Mouse (Mus musculus) adipocyte (in vitro differentiated cells): Measurements from ENCODE around the gene Galm.
A peak's percentile ranks its signal among the peaks of the same experiment; 100 is the strongest.

Source experiments
- DNase-seq: peaks from one replicate; pipeline ENCODE4 v3.0.0-alpha.2; 2016; ENCODE audit warnings: low spot score

Gene Galm

GRCm38 (mm10) chr17:80127331-80128251 lies at the start of gene Galm:
Gene Galm, plus strand, starts transcription at chr17:80127471.
- DNase-seq: peak; percentile 90

DNA sequence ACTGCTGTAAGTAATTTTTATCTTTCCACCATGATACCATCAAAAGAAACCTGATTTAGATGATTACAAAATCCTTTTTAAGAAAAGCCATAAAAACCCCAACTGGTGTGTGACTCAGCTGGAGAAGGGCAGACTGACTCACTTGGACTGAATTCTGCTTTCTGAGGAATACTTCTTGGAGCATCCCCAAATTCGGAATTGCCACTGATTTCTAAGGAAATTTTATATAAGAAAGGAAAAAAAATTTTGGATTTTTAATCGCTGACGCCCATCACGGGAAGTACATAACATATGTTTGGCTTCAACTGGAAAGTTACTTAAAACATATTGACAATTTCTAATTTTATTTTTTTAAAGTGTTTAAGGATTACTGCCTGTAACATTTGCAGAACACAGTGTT lies 48.5 kb upstream of the Galm start:
- peak; percentile 63 for DNase-seq

DNA sequence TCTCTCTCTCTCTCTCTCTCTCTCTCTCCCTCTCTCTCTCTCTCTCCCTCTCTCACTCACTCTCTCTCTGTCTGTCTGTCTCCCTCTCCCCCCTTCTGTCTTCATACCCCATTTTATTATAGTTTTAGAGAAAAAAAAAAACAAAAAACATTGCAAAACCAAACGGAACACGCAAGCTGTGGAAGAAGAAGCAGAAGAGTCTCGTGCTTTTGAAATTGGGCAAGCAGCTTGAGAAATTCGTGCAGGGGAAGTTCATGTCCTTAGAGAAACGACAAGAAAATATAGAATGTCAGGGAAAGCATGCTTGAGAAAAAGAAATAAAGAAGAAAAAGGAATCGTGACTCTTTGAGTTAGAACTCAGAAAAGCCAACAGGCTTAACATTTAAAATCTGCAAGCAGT lies 44.0 kb upstream of the Galm start:
- DNase-seq: peak; percentile 51

- DNase-seq: no peak
Observed at GRCm38 (mm10) chr17:80084424-80084823, 42.8 kb upstream of the Galm start.

GRCm38 (mm10) chr17:80086591-80086990 lies 40.7 kb upstream of the Galm start:
- no peak for DNase-seq

DNA sequence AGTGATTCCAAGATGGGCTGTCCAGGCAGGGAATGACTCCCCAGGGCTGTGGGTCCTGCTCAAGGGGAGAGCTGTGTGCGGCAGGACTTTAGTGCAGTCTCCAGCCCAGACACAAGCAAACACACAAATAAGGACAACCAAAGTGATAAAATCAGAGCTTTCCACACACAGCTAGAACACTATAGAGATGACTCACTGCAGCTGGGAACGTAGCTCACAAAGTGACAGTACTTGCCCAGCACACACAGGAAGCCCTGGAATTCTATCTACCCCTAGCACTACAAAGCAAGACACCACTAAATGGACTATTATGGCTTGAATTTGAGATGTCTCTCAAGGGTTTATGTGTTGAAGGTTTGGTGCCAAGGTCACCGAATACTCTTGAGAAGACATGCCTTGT lies 39.1 kb upstream of the Galm start:
- DNase-seq: no peak

GRCm38 (mm10) chr17:80090551-80090950 lies 36.7 kb upstream of the Galm start:
- DNase-seq: no peak

GRCm38 (mm10) chr17:80091879-80092549 lies 35.3 kb upstream of the Galm start:
- DNase-seq: no peak

GRCm38 (mm10) chr17:80095254-80095899 lies 31.9 kb upstream of the Galm start:
- DNase-seq: no peak

- no peak for DNase-seq
Observed at GRCm38 (mm10) chr17:80096043-80096719, 31.1 kb upstream of the Galm start.

DNA sequence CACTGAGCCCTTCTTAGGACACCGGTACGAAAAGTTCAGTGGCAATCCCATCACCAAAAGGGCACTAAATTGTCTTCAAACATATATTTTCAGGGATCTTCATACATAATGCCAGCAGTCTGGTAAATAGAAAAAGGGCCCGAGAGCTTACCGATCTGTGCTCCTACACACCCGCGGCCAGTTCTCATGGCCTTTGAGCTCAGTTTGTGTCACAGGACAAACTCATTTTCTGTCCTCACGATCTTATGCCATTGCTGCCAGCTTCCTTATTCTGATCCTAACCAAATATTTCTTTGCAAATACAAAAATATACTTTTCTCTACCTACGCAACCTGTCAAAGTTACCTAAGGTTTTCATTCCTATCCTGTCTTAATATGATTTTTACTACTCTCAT lies 30.6 kb upstream of the Galm start:
- no peak for DNase-seq

DNA sequence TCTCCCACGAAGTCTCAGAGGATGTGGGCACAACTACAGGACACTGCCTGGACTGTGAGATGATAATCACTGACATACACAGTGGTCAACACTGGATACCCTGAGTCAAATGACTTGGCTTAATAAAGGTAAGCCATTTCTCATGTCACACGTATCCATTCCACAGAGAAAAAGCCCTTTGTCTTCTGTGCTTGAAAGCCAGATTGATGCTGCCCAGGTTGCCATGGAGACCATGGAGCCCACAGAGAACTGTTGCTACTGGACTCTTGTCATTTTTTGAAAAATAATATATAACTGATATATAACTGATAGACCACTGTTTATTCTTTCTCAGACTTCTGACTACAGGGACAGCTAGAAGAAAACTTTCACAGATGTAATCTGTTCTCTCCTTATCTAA lies 30.1 kb upstream of the Galm start:
- no peak for DNase-seq

DNA sequence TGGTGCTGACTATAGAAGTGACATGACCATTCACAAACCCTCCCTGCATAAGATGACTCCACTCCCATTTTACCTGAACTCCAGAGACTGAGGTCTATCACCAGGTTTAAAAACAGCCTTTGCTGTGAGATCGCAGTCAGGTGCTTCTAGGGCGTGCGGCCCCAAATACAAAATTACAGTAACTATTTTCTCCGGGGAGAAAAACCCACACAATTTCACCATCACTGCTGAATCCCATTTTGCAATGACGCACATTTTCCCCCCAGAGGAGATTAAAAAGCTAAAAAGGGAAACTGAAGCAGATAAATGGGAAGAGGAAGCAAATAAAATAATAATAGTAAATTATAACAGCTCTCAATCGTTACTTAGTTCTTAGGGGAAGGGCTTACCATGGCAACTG lies 27.4 kb upstream of the Galm start:
- no peak for DNase-seq

DNA sequence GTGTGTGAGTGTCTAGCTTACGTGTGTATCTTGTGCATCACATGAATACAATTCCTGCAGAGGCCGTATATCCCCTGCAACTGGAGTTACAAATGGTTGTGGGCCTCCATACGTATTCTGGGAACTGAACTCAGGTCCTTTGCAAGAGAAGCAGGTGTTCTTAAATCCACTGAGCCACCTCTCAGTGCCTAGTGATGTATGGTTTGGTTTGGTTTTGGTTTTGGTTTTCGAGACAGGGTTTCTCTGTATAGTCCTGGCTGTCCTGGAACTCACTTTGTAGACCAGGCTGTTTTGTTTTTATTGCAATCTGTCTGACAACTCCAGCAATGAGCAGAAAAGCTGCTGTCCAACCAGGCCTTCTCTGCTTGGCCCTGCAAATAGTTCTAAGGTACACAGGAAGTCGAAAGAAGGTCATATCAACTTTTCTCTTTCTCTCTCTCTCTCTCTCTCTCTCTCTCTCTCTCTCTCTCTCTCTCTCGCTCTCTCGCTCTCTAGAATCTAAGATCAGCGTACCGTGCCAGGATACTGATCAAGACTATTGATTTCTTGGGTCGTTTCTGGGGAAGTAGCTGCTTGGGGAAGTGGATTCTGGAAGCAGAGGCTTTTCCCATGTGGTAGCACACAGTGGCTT lies 21.8 kb upstream of the Galm start:
- DNase-seq: no peak

DNA sequence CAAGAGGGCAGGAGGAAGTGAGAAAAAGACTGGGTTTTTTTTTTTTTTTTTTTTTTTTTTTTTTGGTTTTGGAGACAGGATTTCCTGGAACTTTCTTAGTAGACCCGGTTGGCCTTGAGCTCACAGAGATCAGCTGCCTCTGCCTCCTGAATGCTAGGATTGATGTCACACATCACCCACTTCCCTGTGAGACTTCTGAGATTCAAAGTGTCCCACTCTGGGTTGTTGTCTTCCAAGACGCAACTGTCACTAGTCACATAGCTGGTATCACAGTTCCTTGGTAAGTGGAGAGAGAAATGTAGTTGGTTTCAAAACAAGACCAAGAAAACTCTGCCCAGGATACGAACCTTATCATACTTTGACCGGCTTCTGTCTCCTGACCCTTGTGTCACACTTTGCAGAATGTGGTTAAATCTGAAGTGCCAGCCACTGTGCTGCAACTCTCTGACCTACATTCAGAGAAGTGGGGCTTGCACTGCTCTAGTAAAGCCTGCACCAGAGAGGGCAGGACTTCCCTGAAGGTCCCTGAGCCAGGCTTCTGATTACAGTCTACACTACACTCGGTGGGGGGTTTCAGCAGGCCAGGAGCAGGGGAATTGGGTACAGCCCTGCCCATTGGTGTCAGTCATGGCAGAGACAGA lies 14.5 kb upstream of the Galm start:
- DNase-seq: peak; percentile 52

- peak; percentile 61 for DNase-seq
Observed at GRCm38 (mm10) chr17:80113468-80113867, 13.8 kb upstream of the Galm start.

DNA sequence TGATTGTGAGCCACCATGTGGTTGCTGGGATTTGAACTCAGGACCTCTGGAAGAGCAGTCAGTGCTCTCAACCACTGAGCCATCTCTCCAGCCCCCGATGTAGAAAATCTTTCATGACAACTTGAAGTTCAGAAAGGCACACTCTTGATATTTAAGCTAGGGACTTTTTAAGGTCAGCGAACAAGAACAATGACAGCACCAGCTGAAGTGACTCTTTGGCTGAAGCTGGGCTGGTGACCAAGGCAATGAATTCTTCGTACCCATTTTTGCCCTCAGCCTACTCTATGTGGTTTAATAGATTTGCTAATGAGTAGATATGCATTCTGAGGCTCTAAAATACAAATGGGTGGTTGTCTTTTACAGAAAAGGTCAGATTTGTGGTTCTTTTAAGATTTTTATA lies 6.9 kb upstream of the Galm start:
- DNase-seq: no peak

- no peak for DNase-seq
Observed at GRCm38 (mm10) chr17:80121833-80122232, 5.4 kb upstream of the Galm start.

GRCm38 (mm10) chr17:80124985-80125750 lies 2.1 kb upstream of the Galm start:
- no peak for DNase-seq

DNA sequence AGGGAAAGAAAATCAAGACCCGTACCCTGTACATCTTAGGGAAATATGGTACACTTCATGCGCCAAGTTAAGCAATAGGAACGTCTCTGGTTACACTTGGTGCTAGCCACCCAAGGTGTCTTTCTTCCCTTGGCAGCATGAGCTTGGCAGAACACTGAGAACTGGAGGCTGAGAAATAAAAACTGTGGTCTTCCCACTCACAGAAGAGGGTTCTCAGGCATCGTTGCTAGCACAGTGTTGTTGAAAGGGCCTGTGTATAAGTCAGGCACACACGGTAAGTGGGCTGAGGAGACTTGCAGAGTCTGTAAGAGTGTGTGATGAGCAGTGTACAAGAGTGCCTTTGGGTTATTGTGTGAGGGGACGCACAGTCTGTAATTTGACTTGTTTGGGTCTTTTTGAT lies 1.1 kb upstream of the Galm start:
- DNase-seq: no peak
